Mouse (Mus musculus): ENCODE data around the gene Slc35f2.

DNA sequence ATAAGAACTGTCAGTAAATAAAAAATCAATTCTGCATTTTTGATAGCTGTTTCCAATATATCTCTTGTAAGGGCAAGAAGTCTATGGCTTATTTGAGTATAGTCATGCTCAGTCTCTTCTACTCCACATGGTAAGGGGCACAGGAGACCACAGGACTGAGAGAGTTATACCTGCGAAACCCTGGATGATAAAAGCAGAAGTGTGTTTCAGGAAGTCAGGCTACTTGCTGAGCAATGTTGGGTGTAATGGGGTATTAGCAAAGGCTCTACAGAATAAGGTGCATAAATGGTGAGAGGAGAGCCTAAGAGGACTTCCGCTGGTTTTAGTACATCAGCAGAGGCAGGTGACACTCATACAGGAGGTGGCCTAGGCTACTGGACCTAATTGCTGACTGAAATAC is 13.2 kb upstream of the Slc35f2 start:
- TF ChIP-seq CTCF (IDR thresholded peaks at IDR 0.05; ENCODE audit: low read depth, low read length) (no peak), TAL1 (conservative IDR thresholded peaks at IDR 0.05; ENCODE audit: low read depth, low read length) (no peak), GATA1 (IDR thresholded peaks at IDR 0.05; ENCODE audit: borderline replicate concordance, low read length) (no peak), POLR2AphosphoS5 (IDR thresholded peaks at IDR 0.05; ENCODE audit: insufficient replicate concordance, low read depth, low read length) (no peak)
